Mouse (Mus musculus) intestine, embryonic 14.5 days (tissue): ENCODE data around the gene Dhdds. TPM values are rescaled to one million over a fixed set of nuclear protein-coding genes. Genes with fewer than 3 reads are reported as not detected.

ENCODE experiments used
- ATAC-seq: fragments of 200-750 bp; cut with Nextera tagmentation; replicated peaks from 2 replicates; pipeline ENCODE4 v1.8.0; 2017; ENCODE audit warnings: low read depth, moderate number of reproducible peaks, moderate TSS enrichment, moderate library complexity; ENCODE audit not compliant: low FRiP score, low TSS enrichment
- DNase-seq: peaks from one replicate; pipeline ENCODE4 v3.0.0-alpha.2; 2018; ENCODE audit warnings: low spot score
- H3K27ac ChIP-seq: fragments of 300-500 bp; sonication (generic); 2 replicates; pipeline ENCODE4 v1.5.1; 2014; ENCODE audit warnings: low read depth, mild to moderate bottlenecking, control low read depth
- H3K27me3 ChIP-seq: fragments of 300-500 bp; sonication (generic); replicated peaks from 2 replicates; pipeline ENCODE4 v1.6.1; 2014; ENCODE audit warnings: low read length, control low read depth; ENCODE audit not compliant: control insufficient read depth, insufficient read depth
- H3K36me3 ChIP-seq: fragments of 300-500 bp; sonication (generic); 2 replicates; pipeline ENCODE4 v1.6.1; 2014; ENCODE audit warnings: low read length, control low read depth; ENCODE audit not compliant: control insufficient read depth, insufficient read depth
- H3K4me1 ChIP-seq: fragments of 300-500 bp; sonication (generic); replicated peaks from 2 replicates; pipeline ENCODE4 v1.6.1; 2014; ENCODE audit warnings: low read length, control low read depth, mixed read lengths; ENCODE audit not compliant: control insufficient read depth, insufficient read depth
- H3K4me2 ChIP-seq: fragments of 300-500 bp; sonication (generic); 2 replicates; pipeline ENCODE4 v1.6.1; 2014; ENCODE audit warnings: low read length
- H3K4me3 ChIP-seq: fragments of 300-500 bp; sonication (generic); 2 replicates; pipeline ENCODE4 v1.5.1; 2014; ENCODE audit warnings: low read depth, low read length, control low read depth, mixed read lengths
- H3K9ac ChIP-seq: fragments of 300-500 bp; sonication (generic); 2 replicates; pipeline ENCODE4 v1.6.1; 2014; ENCODE audit warnings: mild to moderate bottlenecking, low read length
- H3K9me3 ChIP-seq: fragments of 300-500 bp; sonication (generic); 2 replicates; pipeline ENCODE4 v1.6.1; 2016; ENCODE audit warnings: low read length, control low read depth; ENCODE audit not compliant: control insufficient read depth
- WGBS: fragments of 180-500 bp; shearing (Covaris S2); extraction: QIAGEN DNeasy Blood & Tissue Kit; methylation state at CpG from one replicate; pipeline ENCODE4 v1.1.7; 2014; 5-methylcytosine and 5-hydroxymethylcytosine counted together
- polyA plus RNA-seq: library from polyadenylated mRNA; unstranded; fragments of >200 nt; fragmentation: Nextera tagmentation; extraction: Ambion mirVana; gene quantifications from 2 replicates; pipeline ENCODE4 v1.2.1, GENCODE M21; 2014

The Dhdds gene
- polyA plus RNA-seq, 1 experiment from 2014 or later: 43.5 TPM

DNA sequence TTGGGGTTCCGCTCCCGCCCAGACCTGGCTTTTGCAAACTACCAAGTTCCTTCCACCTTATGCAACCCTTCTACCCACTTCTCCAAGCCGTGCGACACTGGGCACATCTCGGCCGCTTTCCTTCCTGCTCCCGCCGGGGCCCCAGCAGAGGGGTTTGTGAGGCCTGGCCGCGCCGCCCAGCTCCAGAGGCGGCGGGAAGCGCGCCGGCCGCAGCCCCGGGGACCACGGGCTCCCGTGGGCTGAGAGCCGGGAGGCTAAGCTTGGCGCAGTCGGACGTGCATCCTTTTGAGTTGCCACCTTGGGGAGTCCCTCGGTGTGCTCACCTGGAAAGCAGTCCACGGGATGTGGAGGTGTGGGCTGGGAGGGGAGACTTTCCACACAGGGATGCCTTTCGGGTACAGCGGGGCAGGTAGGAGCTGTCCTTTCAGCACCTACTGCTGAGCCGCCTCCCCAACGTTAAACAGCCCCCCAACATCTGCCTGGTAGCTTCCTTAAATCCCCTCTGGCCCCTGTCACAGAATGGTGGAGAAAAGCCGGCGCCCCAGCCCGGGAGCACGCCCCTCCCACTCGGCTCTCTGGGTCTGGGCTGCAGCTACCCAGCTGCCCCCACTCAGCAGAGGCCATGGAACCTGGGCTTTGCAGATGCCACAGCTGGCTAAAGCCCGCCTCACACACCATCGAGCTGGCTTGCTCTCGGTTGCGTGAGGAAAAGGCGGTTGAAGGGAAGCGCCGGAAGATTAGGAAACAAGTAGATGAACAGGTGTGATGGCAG is 32.4 kb downstream of the Dhdds start, which contains the start of gene Hmgn2:
Gene Hmgn2 (minus strand): TSS at position 501 of the 772 bp plus-strand sequence.
- Histone ChIP-seq H3K9ac (peak within 1 kb of the TSS; percentile 98), H3K36me3 (peaks cover 49% of the 10 kb centered on the region), H3K9me3 (no peaks in the 10 kb centered on the region), H3K4me2 (peak within 1 kb of the TSS; percentile 91), H3K4me3 (peak within 1 kb of the TSS; percentile 64), H3K27ac (peak within 1 kb of the TSS; percentile 100), H3K27me3 (no peaks in the 10 kb centered on the region), H3K4me1 (peaks cover 24% of the 10 kb centered on the region)
- ATAC-seq (peak; percentile 81), DNase-seq (peak; percentile 96)
- WGBS: under 1% methylated on average over 42 of the region's 42 CpGs

DNA sequence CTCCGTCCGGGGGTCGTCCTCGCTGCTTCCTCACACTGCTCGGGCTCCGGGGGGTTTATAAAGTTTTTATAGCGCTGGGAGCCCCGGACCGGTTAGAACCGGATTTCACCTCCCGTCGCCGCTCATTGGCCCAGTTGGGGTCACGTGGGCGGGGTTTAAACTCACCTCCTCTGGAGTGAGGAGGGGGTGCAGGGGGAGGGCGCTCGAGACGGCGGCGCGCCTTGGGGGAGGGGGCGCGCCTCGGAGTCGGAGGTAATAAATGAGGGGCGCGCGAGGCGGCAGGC is 32.9 kb downstream of the Dhdds start:
- peak; percentile 85 for ATAC-seq
- 0% methylated on average over 25 of the region's 29 CpGs for WGBS
- peaks cover 54% of the 10 kb centered on the region for H3K36me3 ChIP-seq

DNA sequence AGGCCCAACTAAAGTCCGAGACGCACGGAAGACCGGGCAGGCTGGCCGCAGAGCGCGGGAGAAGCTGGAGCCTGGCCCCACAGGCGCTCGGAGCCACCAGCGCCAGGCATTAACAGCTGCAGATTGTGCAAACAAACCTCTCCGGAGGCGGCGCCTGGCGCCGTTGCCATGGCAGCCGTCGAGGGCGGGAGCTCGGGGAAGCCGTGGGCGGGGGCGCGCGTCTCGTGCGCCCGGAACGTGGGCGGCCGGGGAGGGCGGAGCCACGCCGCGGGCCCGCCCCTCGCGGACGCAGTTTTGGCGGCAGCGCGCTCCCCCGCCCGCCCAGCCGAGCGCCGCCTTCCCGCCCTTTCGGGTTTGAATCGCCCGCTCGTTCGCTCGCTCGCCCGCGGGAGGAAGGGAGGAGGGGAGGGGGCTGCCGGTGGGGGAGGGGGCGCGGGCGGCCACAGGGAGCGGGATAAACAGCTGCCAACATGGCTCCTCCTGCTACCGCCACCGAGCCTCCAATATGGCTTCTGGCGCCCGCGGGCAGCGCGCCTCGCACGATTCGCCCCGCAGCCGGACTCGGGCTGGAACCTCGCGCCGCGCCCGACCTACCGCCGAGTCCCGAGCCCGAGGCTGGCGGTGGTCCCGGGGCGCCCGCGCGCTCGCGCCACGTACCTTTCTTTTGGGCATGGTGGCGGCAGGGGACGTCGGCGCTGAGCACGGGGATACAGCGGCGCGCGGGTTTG is 33.4 kb downstream of the Dhdds start:
- under 1% methylated on average over 80 of the region's 101 CpGs for WGBS

More for the DNA sequence above, 32.9 kb downstream of the Dhdds start:
- peak overlapping the region; percentile 91 for H3K4me2 ChIP-seq
- peaks cover 24% of the 10 kb centered on the region for H3K4me1 ChIP-seq
- peak overlapping the region; percentile 100 for H3K27ac ChIP-seq
- H3K4me3 ChIP-seq: peak overlapping the region; percentile 64
- H3K9ac ChIP-seq: peak overlapping the region; percentile 98
- DNase-seq: no peak
- H3K9me3 ChIP-seq: no peaks in the 10 kb centered on the region
- no peaks in the 10 kb centered on the region for H3K27me3 ChIP-seq

DNA sequence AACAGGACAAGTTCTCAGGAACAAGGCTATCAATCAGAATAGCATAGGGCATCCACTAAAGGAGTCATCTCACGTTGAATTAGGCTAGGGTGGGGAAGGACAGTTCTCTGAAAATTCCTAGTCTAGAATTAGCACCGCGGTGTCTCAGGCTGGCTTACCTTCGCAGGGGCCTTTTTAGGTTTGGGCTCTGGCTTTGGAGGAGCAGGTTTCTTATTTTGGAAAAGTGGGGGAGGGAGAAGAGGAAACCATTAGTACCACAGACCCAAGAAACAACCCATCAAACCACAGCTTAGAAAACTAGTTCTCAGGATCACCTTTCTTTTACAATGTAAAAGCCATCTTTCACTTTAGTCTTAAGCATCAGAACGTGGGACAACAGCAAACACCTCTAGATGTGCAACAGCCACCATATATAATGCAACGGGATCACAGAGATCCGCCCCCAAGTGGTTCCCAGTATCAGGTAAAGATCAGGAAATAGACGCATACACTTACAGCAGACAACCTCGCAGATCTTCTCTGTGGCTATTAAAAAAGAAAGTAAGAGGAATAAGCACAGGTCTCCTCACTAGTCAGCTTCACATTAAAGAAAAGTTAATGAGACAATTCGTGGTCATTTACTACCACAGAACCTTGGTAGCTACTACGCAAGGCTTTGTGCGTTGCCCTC is 34.3 kb downstream of the Dhdds start:
- Histone ChIP-seq H3K27ac (peak overlapping the region; percentile 100; the same call in 1 of the 2 replicates), H3K36me3 (peaks cover 50% of the 10 kb centered on the region), H3K4me2 (peak overlapping the region; percentile 94), H3K9ac (peak overlapping the region; percentile 98), H3K9me3 (no peaks in the 10 kb centered on the region), H3K4me3 (peak overlapping the region; percentile 64), H3K4me1 (peaks cover 24% of the 10 kb centered on the region), H3K27me3 (no peaks in the 10 kb centered on the region)
- 33% methylated on average over 12 of the region's 12 CpGs for WGBS
- ATAC-seq (no peak), DNase-seq (no peak)

More for the DNA sequence above, 33.4 kb downstream of the Dhdds start:
- DNase-seq: peak; percentile 97
- Histone ChIP-seq H3K4me1 (peaks cover 24% of the 10 kb centered on the region), H3K4me2 (peak overlapping the region; percentile 94), H3K27me3 (no peaks in the 10 kb centered on the region), H3K27ac (peak overlapping the region; percentile 100), H3K36me3 (peaks cover 56% of the 10 kb centered on the region), H3K4me3 (peak overlapping the region; percentile 64), H3K9me3 (no peaks in the 10 kb centered on the region), H3K9ac (peak overlapping the region; percentile 98)
- ATAC-seq: peak; percentile 68

DNA sequence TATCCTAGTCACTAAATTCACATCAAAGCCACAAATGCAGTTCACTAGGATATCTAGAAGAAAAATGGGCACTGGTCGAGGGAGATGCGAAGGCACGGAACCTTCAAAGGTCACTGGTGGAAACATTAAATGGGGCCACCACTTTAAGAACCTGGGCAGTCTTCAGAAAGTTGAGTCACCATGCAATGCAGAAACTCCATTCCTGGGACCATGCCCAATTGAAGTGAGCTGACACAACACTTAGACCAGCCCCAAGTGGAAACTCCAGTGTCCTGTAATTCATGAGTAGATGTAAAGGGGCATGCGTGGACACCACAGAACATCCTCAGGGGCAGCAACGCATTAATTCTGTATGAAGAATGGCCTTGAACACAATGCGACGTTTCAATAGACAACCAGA is 38.2 kb downstream of the Dhdds start:
- no peak overlapping the region for H3K9ac ChIP-seq
- 80% methylated on average over 7 of the region's 7 CpGs for WGBS
- no peak overlapping the region for H3K4me3 ChIP-seq
- H3K27ac ChIP-seq: no peak overlapping the region
- H3K27me3 ChIP-seq: no peaks in the 10 kb centered on the region
- peaks cover 11% of the 10 kb centered on the region for H3K4me1 ChIP-seq
- peaks cover 40% of the 10 kb centered on the region for H3K36me3 ChIP-seq
- ATAC-seq: no peak
- DNase-seq: no peak
- H3K4me2 ChIP-seq: no peak overlapping the region
- H3K9me3 ChIP-seq: no peaks in the 10 kb centered on the region

DNA sequence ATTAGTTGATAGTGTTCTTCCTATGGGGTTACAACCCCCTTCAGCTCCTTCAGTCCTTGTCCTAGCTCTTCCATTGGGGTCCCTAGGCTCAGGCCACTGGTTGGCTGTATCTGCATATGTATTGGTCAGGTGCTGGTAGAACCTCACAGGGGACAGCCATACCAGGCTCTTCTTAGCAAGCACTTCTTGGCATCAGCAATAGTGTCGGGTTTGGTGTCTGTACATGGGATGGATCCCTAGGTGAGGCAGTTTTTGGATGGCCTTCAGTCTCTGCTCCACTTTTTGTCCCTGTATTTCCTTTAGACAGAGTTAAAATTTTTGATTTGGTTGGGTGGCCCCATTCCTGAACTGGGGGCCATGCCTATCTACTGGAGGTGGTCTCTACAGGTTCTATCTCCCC is 41.8 kb downstream of the Dhdds start:
- Histone ChIP-seq H3K27me3 (no peaks in the 10 kb centered on the region), H3K27ac (no peak overlapping the region), H3K36me3 (peaks cover 16% of the 10 kb centered on the region), H3K4me3 (no peak overlapping the region), H3K4me1 (no peaks in the 10 kb centered on the region), H3K9ac (no peak overlapping the region), H3K4me2 (no peak overlapping the region), H3K9me3 (no peaks in the 10 kb centered on the region)
- 86% methylated on average over 1 of the region's 1 CpGs for WGBS
- DNase-seq (no peak), ATAC-seq (no peak)

DNA sequence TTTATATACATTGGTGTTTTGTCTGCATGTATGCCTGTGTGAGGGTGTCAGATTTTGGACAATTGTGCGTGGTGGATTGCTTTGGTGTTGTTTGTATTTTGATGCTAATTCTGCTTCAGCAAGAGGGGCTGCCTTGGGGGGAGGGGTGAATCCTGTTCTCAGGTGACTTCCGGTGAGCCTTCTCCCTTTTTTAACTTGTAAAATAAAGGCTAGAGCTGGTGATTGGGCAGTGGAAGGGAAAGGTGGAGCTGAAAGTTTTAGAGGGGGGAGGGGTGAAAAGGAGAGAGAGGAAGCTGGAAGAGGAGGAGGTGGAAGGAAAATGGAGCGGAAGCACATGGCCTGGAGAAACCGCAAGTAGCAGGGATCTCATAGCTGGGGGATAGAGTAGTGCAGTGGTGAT is 44.4 kb downstream of the Dhdds start:
- no peaks in the 10 kb centered on the region for H3K27me3 ChIP-seq
- WGBS: 91% methylated on average over 4 of the region's 4 CpGs
- no peak overlapping the region for H3K27ac ChIP-seq
- ATAC-seq (no peak), DNase-seq (no peak)
- H3K9me3 ChIP-seq: no peaks in the 10 kb centered on the region
- H3K36me3 ChIP-seq: no peaks in the 10 kb centered on the region
- H3K4me1 ChIP-seq: no peaks in the 10 kb centered on the region
- H3K9ac ChIP-seq: no peak overlapping the region
- H3K4me3 ChIP-seq: no peak overlapping the region
- no peak overlapping the region for H3K4me2 ChIP-seq

DNA sequence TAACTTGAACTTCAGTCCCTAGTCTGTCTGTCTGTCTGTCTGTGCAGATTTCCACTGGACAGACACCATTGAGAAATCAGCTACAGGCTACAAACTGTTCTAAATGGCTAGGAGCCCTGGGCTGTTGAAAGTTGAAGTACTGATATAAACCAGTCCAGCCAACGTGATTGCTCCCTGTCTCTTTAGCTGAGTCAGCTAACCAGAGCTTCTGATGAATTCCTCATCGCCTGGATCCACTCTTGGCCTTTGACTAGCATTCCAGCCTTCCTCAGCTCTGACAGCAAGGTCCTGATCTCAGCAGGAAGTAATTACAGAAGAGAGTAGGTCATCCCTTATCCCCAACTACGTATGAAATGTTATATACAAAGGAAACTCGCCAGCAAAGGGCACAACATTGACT is 54.0 kb downstream of the Dhdds start:
- 36% methylated on average over 4 of the region's 4 CpGs for WGBS
- Histone ChIP-seq H3K4me1 (no peaks in the 10 kb centered on the region), H3K9ac (no peak overlapping the region), H3K27me3 (no peaks in the 10 kb centered on the region), H3K4me2 (no peak overlapping the region), H3K9me3 (peaks cover 3% of the 10 kb centered on the region; the same call in 1 of the 2 replicates), H3K4me3 (no peak overlapping the region), H3K36me3 (no peaks in the 10 kb centered on the region), H3K27ac (no peak overlapping the region)
- no peak for ATAC-seq
- DNase-seq: no peak
